Mouse (Mus musculus) limb, embryonic 13.5 days (tissue): ENCODE measurements around the gene Ropn1l. TPM values are rescaled to one million over a fixed set of nuclear protein-coding genes. Genes with fewer than 3 reads are reported as not detected.

Experiments
- ATAC-seq: fragments of 200-750 bp; cut with Nextera tagmentation; 2 replicates; pipeline ENCODE4 v1.8.0; 2017; ENCODE audit warnings: low read depth, moderate number of reproducible peaks, moderate TSS enrichment; ENCODE audit not compliant: low FRiP score
- H3K27ac ChIP-seq: fragments of 300-500 bp; sonication (generic); 2 replicates; pipeline ENCODE4 v1.5.1; 2015; ENCODE audit warnings: inconsistent platforms, mild to moderate bottlenecking, moderate library complexity
- H3K27me3 ChIP-seq: fragments of 300-500 bp; sonication (generic); 2 replicates; pipeline ENCODE4 v1.6.1; 2015; ENCODE audit warnings: mild to moderate bottlenecking, inconsistent platforms
- H3K36me3 ChIP-seq: fragments of 300-500 bp; sonication (generic); 2 replicates; pipeline ENCODE4 v1.6.1; 2015; ENCODE audit warnings: inconsistent platforms, mild to moderate bottlenecking, moderate library complexity
- H3K4me1 ChIP-seq: fragments of 300-500 bp; sonication (generic); 2 replicates; pipeline ENCODE4 v1.6.1; 2015; ENCODE audit warnings: inconsistent platforms
- H3K4me2 ChIP-seq: fragments of 300-500 bp; sonication (generic); replicated peaks from 2 replicates; pipeline ENCODE4 v1.6.1; 2015; ENCODE audit warnings: inconsistent platforms, mild to moderate bottlenecking, moderate library complexity
- H3K4me3 ChIP-seq: fragments of 300-500 bp; sonication (generic); 2 replicates; pipeline ENCODE4 v1.5.1; 2015; ENCODE audit warnings: moderate library complexity, mild to moderate bottlenecking, inconsistent platforms
- H3K9ac ChIP-seq: fragments of 300-500 bp; sonication (generic); 2 replicates; pipeline ENCODE4 v1.6.1; 2015; ENCODE audit warnings: mild to moderate bottlenecking, inconsistent platforms
- H3K9me3 ChIP-seq: fragments of 300-500 bp; sonication (generic); 2 replicates; pipeline ENCODE4 v1.6.1; 2016; ENCODE audit warnings: inconsistent platforms
- WGBS: fragments of 180-500 bp; shearing (Covaris S2); methylation state at CpG from one replicate; pipeline ENCODE4 v1.1.7; 2015; 5-methylcytosine and 5-hydroxymethylcytosine counted together
- polyA plus RNA-seq: library from polyadenylated mRNA; unstranded; fragments of >200 nt; fragmentation: Nextera tagmentation; extraction: Ambion mirVana; gene quantifications from 2 replicates; pipeline ENCODE4 v1.2.1, GENCODE M21; 2015

Ropn1l gene
- polyA plus RNA-seq = 1.4 and 1.7 TPM in 2 replicates

GRCm38 (mm10) chr15:31453098-31453916, at the start of gene Ropn1l:
TSS of gene Ropn1l (minus strand) at chr15:31453737.
- Histone ChIP-seq H3K9me3 (no peaks in the 10 kb centered on the region), H3K4me2 (peak within 1 kb of the TSS; percentile 75), H3K4me3 (peak within 1 kb of the TSS; percentile 69), H3K36me3 (peaks cover 13% of the 10 kb centered on the region), H3K27ac (peak within 1 kb of the TSS; percentile 84), H3K27me3 (no peaks in the 10 kb centered on the region), H3K4me1 (peaks cover 13% of the 10 kb centered on the region; the same call in 1 of the 2 replicates), H3K9ac (peak within 1 kb of the TSS; percentile 75)
- WGBS = under 1% methylated on average over 57 of the region's 57 CpGs
- peak; percentile 93 for ATAC-seq

DNA sequence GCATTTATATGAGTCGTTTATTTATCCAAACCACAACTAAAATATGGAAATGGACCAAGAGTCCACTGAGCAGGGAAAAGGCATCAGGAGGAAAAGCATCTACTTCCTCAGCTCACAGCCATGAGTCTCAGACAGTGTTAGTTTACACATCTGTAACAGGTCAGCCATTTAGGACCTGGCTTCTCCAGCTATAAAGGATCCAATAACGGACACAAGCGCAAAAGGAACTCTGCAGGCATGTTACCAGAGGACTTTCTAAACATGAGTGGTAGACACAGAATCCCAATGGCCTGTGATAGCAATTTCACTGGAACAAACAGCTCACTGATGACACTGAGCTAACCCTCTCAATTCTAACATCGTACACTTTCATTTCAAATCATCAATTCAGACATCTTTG, 49.5 kb upstream of the Ropn1l start:
- no peak overlapping the region for H3K27ac ChIP-seq
- no peaks in the 10 kb centered on the region for H3K27me3 ChIP-seq
- H3K4me2 ChIP-seq = no peak overlapping the region
- H3K4me3 ChIP-seq = no peak overlapping the region
- peaks cover 35% of the 10 kb centered on the region for H3K36me3 ChIP-seq
- no peak for ATAC-seq
- no peak overlapping the region for H3K9ac ChIP-seq
- H3K9me3 ChIP-seq = no peaks in the 10 kb centered on the region
- no peaks in the 10 kb centered on the region for H3K4me1 ChIP-seq
- WGBS = 81% methylated on average over 4 of the region's 4 CpGs

- Histone ChIP-seq H3K9me3 (no peaks in the 10 kb centered on the region), H3K4me1 (no peaks in the 10 kb centered on the region), H3K4me3 (no peak overlapping the region), H3K9ac (no peak overlapping the region), H3K4me2 (no peak overlapping the region), H3K27me3 (no peaks in the 10 kb centered on the region), H3K27ac (no peak overlapping the region), H3K36me3 (peaks cover 41% of the 10 kb centered on the region)
- WGBS = 83% methylated on average over 1 of the region's 1 CpGs
- no peak for ATAC-seq
These were observed 48.8 kb upstream of the Ropn1l start for GRCm38 (mm10) chr15:31502313-31502712.

- no peak for ATAC-seq
- no peaks in the 10 kb centered on the region for H3K4me1 ChIP-seq
These were observed 41.3 kb upstream of the Ropn1l start for GRCm38 (mm10) chr15:31494803-31495202.

DNA sequence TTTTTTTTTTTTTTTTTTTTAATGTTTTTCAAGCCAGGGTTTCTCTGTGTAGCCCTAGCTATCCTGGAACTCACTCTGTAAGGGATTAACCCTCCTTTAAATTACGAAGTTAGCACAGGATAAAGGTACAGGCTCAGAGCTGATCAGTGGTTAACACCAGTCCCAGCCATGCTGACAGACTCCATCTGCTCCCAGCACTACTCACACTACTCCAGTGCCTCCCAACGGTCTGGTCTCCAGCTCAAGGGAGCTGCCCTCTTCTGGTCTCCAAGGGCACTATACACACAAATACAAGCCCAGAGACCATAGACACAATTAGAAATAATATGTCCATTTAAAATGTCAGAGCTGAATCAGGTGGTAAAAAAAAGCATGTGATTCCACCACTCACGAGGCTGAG, 40.8 kb upstream of the Ropn1l start:
- no peak overlapping the region for H3K27ac ChIP-seq
- peaks cover 67% of the 10 kb centered on the region for H3K36me3 ChIP-seq
- H3K4me1 ChIP-seq = no peaks in the 10 kb centered on the region
- no peak for ATAC-seq
- H3K4me3 ChIP-seq = no peak overlapping the region
- no peak overlapping the region for H3K9ac ChIP-seq
- H3K27me3 ChIP-seq = no peaks in the 10 kb centered on the region
- no peaks in the 10 kb centered on the region for H3K9me3 ChIP-seq
- H3K4me2 ChIP-seq = no peak overlapping the region
- 77% methylated on average over 3 of the region's 3 CpGs for WGBS

More at GRCm38 (mm10) chr15:31494803-31495202, 41.3 kb upstream of the Ropn1l start:
- H3K36me3 ChIP-seq = peaks cover 65% of the 10 kb centered on the region
- H3K9ac ChIP-seq = no peak overlapping the region
- H3K4me3 ChIP-seq = no peak overlapping the region
- no peak overlapping the region for H3K27ac ChIP-seq
- no peaks in the 10 kb centered on the region for H3K27me3 ChIP-seq
- H3K9me3 ChIP-seq = no peaks in the 10 kb centered on the region
- H3K4me2 ChIP-seq = no peak overlapping the region
- WGBS = 86% methylated on average over 9 of the region's 9 CpGs

DNA sequence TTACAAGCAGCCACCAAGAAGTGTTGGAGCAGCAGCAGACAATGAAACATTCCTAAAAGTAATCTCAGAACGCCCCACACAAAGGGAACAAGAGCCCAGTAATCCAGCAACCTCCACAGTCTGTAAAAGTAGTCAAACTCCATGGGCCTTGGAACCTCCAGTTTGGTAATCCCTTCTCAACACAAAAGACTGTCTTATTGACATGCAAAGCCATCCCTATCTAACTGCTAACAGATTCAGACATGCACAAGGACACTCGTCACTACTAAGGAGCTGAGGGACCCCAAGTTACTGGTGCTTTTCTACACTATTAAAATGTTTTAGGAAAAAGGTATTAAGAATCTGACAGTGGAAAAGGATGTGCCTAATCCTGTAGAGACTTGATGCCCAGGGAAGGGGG, 33.9 kb upstream of the Ropn1l start:
- Histone ChIP-seq H3K27me3 (no peaks in the 10 kb centered on the region), H3K4me3 (no peak overlapping the region), H3K9me3 (no peaks in the 10 kb centered on the region), H3K36me3 (peaks cover 67% of the 10 kb centered on the region), H3K4me2 (no peak overlapping the region), H3K4me1 (no peaks in the 10 kb centered on the region), H3K9ac (no peak overlapping the region), H3K27ac (no peak overlapping the region)
- ATAC-seq = no peak
- 90% methylated on average over 2 of the region's 2 CpGs for WGBS

DNA sequence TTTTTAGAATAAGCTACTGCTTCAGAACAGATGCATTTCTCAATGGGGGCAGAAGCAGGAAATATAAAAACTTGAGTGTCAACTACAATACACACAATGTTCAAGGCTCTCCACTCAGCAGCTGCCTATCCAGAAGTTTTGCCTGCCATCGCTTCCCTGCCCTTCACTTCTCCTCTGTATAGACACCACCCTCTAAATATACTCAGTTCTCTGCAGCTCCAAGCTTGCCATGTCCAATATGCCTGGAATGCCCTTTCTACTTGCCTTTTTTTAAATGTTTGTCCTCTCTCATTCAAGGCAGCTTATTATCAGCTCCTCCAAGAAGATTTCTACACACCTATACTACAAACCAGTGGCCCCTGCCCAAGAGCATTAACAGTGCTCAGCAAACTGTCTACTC, 23.1 kb upstream of the Ropn1l start:
- no peak for ATAC-seq
- H3K36me3 ChIP-seq = peaks cover 82% of the 10 kb centered on the region
- H3K9ac ChIP-seq = no peak overlapping the region
- H3K9me3 ChIP-seq = no peaks in the 10 kb centered on the region
- WGBS = 88% methylated on average over 1 of the region's 1 CpGs
- H3K4me1 ChIP-seq = no peaks in the 10 kb centered on the region
- no peak overlapping the region for H3K4me3 ChIP-seq
- H3K27me3 ChIP-seq = no peaks in the 10 kb centered on the region
- H3K4me2 ChIP-seq = no peak overlapping the region
- H3K27ac ChIP-seq = no peak overlapping the region

GRCm38 (mm10) chr15:31472645-31473574, 19.4 kb upstream of the Ropn1l start:
- 78% methylated on average over 4 of the region's 4 CpGs for WGBS
- ATAC-seq = no peak
- Histone ChIP-seq H3K4me3 (no peak overlapping the region), H3K27ac (no peak overlapping the region), H3K9ac (no peak overlapping the region), H3K36me3 (peaks cover 70% of the 10 kb centered on the region), H3K9me3 (no peaks in the 10 kb centered on the region), H3K4me2 (no peak overlapping the region), H3K4me1 (no peaks in the 10 kb centered on the region), H3K27me3 (no peaks in the 10 kb centered on the region)

DNA sequence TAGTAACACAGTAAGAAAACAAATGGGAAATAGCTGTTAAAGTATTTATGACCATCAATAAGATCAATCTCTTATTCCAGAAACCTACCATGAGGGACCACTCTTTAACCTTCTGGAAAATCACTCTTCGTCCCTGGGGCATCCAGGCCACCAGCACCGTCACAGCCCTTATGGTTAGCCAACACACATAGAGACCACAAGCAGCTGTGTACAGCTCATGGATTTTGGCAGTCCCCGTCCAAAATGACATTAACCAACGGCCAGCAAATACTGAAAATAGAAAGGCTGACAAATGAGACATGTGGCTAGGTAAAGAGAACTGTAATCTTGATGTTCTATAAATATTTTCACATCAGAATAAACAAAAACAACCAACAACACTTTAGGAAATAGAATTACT, 18.0 kb upstream of the Ropn1l start:
- Histone ChIP-seq H3K9me3 (no peaks in the 10 kb centered on the region), H3K4me2 (no peak overlapping the region), H3K9ac (no peak overlapping the region), H3K27me3 (no peaks in the 10 kb centered on the region), H3K4me1 (no peaks in the 10 kb centered on the region), H3K4me3 (no peak overlapping the region), H3K27ac (no peak overlapping the region), H3K36me3 (peaks cover 70% of the 10 kb centered on the region)
- 93% methylated on average over 4 of the region's 4 CpGs for WGBS
- no peak for ATAC-seq

DNA sequence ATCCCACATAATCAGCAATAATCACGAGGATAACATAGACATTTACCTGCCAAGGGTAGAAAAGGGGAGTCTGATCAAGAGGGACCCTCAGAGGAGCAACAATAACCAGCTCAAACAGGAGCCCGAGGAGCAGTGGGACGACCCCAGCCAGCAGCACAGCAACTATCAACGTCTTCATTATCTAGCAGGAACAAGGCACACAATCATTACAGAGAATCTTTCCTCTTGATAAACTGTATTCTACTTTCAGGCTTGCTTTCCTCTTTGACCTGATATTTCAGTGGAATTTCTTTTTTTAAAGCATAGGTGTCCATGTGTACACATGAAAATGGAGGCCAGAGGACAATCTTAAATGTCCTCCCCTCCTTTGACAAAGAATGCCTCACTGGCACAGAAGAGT, 16.0 kb upstream of the Ropn1l start:
- Histone ChIP-seq H3K9ac (no peak overlapping the region), H3K4me3 (no peak overlapping the region), H3K36me3 (peaks cover 74% of the 10 kb centered on the region), H3K27me3 (no peaks in the 10 kb centered on the region), H3K4me1 (no peaks in the 10 kb centered on the region), H3K4me2 (no peak overlapping the region), H3K9me3 (no peaks in the 10 kb centered on the region), H3K27ac (no peak overlapping the region)
- 93% methylated on average over 4 of the region's 4 CpGs for WGBS
- no peak for ATAC-seq

GRCm38 (mm10) chr15:31468806-31469205, 15.3 kb upstream of the Ropn1l start:
- no peak overlapping the region for H3K27ac ChIP-seq
- no peaks in the 10 kb centered on the region for H3K9me3 ChIP-seq
- H3K9ac ChIP-seq = no peak overlapping the region
- no peak for ATAC-seq
- no peaks in the 10 kb centered on the region for H3K4me1 ChIP-seq
- no peak overlapping the region for H3K4me2 ChIP-seq
- no peaks in the 10 kb centered on the region for H3K27me3 ChIP-seq
- H3K4me3 ChIP-seq = no peak overlapping the region
- WGBS = 91% methylated on average over 5 of the region's 5 CpGs
- H3K36me3 ChIP-seq = peaks cover 73% of the 10 kb centered on the region

DNA sequence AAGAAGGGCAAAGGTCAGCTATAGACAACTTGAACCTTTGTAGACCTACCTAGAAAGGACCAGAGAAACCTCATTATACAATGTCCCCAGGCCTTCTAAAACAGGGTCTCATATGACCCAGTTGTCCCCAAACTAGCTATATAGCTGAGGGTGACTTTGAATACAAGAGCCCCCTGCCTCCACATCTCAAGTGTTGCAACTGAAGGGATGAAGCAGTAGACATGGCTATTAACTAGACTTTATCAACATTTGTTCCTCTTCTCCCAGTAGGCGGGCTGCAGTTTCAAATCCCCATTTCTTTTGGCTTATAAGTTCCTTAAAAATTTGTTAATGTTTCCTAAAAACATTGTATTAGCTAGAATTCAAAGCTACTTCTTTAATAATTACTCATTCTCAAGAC, 13.2 kb upstream of the Ropn1l start:
- Histone ChIP-seq H3K27me3 (no peaks in the 10 kb centered on the region), H3K9ac (no peak overlapping the region), H3K4me2 (no peak overlapping the region), H3K36me3 (peaks cover 83% of the 10 kb centered on the region), H3K4me1 (no peaks in the 10 kb centered on the region), H3K9me3 (no peaks in the 10 kb centered on the region), H3K27ac (no peak overlapping the region), H3K4me3 (no peak overlapping the region)
- WGBS = 100% methylated on average over 1 of the region's 1 CpGs
- ATAC-seq = no peak
